Mouse (Mus musculus) bone marrow macrophage, adult 2 months (primary cell): ENCODE results near the gene Slc25a33. TPM values are rescaled to one million over a fixed set of nuclear protein-coding genes. Genes with fewer than 3 reads are reported as not detected.

Experiments
- H3K27ac ChIP-seq: 2 replicates; pipeline ENCODE4 v1.5.1; 2012; ENCODE audit warnings: low read depth, low read length; ENCODE audit not compliant: insufficient read depth
- H3K4me1 ChIP-seq: 2 replicates; pipeline ENCODE4 v1.6.1; 2012; ENCODE audit warnings: low read length; ENCODE audit not compliant: control insufficient read depth, insufficient read depth
- H3K4me3 ChIP-seq: 2 replicates; pipeline ENCODE4 v1.5.1; 2012; ENCODE audit warnings: mild to moderate bottlenecking, low read length, moderate library complexity; ENCODE audit not compliant: insufficient read depth
- CTCF ChIP-seq: IDR thresholded peaks from 2 replicates; pipeline ENCODE4 v1.5.1; 2012; ENCODE audit warnings: low read depth, mild to moderate bottlenecking, low read length, moderate library complexity
- POLR2A ChIP-seq: IDR thresholded peaks from 2 replicates; pipeline ENCODE4 v1.6.1; 2012; ENCODE audit warnings: mild to moderate bottlenecking, low read depth, low read length, borderline replicate concordance
- polyA plus RNA-seq: library from polyadenylated mRNA; stranded (reverse); fragments of >200 nt; gene quantifications from 2 replicates; pipeline ENCODE4 v1.2.4, GENCODE M21; 2012; ENCODE audit not compliant: missing spikeins, insufficient read depth, insufficient read length

Gene Slc25a33
- polyA plus RNA-seq, 1 experiment = 3.1 TPM

DNA sequence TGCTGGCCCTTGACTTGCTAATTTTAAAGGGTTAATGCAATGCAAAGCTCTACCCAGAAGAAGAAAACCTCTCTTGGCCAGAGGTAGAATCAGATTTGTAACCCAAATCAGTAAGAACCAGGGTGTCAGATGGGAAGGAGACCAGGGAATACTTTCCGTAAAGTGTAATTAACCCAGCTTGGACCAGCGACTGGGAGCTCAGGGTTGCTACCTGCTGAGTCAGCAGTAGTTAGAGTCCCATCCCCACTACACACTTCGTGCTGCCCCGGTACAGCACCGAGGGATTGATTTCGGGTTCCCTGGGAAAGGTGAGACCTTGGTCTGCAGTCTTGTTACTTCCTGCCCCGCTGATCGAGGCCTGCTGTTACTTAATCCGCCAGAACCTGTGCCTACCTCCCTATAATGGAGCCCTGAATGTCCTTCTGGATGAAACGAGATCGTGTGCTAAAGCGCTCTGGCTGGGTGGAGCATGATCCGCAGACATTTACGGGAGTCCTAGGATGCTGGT lies 34.0 kb upstream of the Slc25a33 start:
- peaks cover under 1% of the 10 kb centered on the region; the same call in 1 of the 2 replicates for H3K4me1 ChIP-seq
- TF ChIP-seq CTCF (no peak), POLR2A (no peak)
- H3K27ac ChIP-seq = no peak overlapping the region
- H3K4me3 ChIP-seq = no peak overlapping the region

DNA sequence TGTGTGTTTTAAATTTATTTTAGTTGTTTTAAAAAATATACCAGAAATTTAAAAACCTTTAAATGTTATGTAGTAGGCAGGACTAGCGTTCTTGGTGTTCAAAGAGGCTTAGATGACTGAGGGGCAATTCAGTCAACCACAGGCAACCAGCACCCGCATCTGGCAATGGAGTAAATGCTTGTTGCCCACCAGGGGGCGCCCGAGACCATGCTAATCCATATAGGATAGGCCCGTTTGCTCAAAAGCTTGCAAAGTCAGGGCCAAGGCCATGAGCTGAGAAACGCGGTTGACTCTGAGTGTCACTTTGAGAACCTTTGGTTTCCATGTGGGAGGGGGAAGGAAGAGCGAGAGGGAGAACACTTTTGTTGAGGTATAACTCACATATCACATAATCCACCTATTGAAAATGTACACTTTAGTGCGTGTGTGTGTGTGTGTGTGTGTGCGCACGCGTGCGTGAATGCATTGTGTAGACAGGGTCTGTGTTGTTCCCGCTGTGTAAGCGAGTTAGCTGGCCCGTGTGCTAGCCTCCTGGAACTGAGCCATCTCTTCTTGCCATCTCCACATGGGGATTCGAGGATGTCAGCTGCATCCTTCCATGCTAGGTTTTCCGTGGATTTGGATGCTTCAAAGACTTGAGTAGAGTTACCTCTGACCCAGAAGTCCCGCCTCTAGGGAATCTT lies 32.8 kb upstream of the Slc25a33 start:
- H3K27ac ChIP-seq = no peak overlapping the region
- no peaks in the 10 kb centered on the region for H3K4me1 ChIP-seq
- no peak overlapping the region for H3K4me3 ChIP-seq
- TF ChIP-seq POLR2A (no peak), CTCF (peak; percentile 89)

DNA sequence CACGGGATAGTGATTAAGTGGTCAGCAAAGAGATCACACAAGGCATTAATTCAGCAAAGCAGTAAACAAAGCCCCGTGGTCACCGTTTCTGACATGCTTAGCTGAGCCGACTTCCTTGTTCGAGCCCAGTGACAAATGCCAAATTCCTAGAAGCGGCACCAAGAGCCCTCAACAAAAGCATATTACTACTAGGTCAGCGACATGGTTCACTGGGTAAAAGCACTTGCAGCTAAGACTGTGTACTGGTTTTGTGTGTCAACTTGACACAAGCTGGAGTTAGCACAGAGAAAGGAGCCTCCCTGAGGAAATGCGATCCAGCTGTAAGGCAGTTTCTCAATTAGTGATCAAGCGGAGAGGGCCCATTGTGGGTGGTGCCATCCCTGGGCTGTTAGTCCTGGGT lies 28.2 kb upstream of the Slc25a33 start:
- no peak overlapping the region for H3K4me3 ChIP-seq
- no peaks in the 10 kb centered on the region for H3K4me1 ChIP-seq
- no peak overlapping the region for H3K27ac ChIP-seq
- no peak for TF ChIP-seq POLR2A
- no peak for TF ChIP-seq CTCF

DNA sequence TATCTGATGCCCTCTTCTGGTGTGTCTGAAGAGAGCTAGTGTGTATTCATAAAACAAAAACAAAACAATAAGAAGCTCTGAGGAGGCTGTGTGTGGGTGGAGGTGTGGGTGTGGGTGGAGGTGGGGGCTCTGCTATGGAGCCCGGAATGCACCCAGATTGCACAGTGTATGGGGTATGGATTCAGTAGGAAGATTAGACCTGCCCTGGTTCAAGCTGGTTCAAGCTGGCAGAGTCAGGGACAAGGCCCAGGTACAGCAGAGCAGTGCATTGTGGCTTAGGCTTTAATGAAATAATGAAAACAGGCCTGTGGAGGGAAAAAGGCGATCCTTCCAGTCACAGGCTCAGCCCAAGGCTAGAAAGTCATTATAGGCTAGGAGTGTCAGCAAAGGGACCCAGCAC lies 26.5 kb upstream of the Slc25a33 start:
- Histone ChIP-seq H3K4me1 (no peaks in the 10 kb centered on the region), H3K27ac (no peak overlapping the region), H3K4me3 (no peak overlapping the region)
- TF ChIP-seq POLR2A (no peak), CTCF (no peak)

DNA sequence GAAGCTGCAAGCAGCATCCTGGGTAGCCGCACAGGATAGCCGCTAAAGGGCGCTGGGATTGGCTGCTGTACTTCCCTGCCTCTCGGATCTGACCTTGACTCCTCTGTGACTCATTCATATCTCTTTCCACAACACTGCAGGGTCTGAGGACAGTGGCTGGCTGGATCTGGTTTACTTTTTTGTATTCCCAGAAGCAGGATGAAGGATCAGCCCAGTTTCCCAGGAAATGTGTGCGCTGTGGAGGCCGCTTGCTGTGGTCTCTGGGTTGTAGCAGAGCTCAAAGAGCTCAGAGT lies 26.0 kb upstream of the Slc25a33 start:
- Histone ChIP-seq H3K4me1 (no peaks in the 10 kb centered on the region), H3K27ac (no peak overlapping the region), H3K4me3 (no peak overlapping the region)
- TF ChIP-seq CTCF (no peak), POLR2A (no peak)

DNA sequence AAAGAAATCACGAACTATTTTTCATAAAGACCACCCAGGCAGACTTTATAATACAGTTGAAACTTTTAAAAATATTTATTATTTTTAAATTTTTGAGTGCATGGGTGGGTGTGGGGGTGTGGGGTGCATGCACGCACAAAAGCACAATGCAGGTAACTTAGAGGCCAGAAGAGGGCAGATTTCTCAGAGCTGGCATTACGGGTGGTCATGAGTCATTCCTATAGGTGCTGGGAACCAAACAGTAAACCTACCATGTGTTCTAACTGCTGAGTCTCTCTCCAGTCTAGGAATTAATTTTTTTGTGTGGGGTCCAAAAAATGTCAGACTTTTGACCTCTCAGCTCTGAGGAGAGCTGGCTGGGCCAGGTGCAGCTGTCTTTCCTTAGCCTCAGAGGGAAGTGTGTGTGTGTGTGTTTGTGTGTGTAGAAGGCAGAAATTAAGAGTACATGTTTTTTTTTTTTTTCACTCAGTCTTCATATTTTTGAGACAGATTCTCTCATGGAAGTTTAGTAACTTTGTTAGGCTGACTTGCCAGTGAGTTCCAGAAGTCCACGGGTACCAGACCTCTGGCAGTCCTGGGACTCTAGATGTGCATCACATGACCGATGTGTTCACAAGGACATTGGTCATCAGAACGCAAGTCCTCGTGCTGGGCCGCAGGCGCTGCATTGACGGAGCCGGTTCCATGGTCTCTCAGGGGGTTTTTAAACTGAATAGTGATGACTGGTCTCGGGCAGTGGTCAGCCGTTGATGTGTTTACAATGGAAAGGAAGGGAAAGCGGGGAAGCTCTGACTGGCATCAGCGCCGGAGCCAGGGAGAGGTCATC lies 25.5 kb upstream of the Slc25a33 start:
- Histone ChIP-seq H3K4me1 (no peaks in the 10 kb centered on the region), H3K27ac (no peak overlapping the region), H3K4me3 (no peak overlapping the region)
- TF ChIP-seq CTCF (no peak), POLR2A (no peak)

DNA sequence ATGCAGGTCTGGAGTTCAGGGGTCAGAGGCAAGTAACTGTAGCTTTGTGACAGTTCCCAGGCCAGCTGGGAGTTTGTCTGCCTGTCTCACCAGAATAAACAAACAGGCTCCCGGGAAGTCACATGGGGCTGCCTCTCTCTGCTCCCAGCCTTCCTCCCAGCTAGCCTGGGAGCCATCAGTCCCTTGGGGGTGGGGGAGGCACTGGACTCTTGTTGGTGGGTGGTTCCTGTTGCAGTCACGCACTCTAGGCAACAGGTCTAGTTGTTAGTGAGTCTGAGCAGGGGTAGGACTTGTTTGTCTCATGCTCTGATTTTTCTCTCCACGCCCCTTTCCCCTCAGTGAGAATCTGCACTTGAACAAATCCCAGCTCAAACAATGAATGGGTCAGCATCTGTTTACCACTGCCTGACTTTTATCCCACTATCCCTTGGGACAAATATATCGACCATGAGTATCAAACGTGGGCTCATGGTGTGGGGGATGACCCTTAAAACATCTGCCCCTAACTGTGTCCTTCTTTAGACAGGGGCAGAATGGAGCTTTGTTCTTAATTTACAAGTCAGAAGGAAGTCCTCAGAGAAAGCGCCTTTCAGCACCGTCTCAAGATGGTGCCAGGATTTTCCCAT lies 24.7 kb upstream of the Slc25a33 start:
- H3K4me3 ChIP-seq = no peak overlapping the region
- TF ChIP-seq POLR2A = no peak
- H3K27ac ChIP-seq = no peak overlapping the region
- no peaks in the 10 kb centered on the region for H3K4me1 ChIP-seq

DNA sequence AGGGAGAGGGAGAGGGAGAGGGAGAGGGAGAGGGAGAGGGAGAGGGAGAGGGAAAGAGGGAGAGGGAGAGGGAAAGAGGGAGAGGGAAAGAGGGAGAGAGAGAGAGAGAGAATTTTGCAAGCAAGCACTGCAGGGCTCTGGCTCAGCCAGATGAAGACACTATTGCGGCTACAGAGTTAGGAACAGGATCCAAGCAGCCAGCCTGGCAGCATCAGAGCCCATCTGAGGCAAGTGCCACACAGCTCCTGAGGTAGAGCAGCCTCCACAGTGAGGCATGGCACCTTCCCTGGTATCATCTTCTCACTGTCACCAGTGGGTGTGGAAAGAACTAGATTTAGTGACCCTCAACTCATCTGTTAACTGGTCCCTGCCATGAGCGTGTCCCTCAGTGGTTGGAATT lies 24.0 kb upstream of the Slc25a33 start:
- no peak overlapping the region for H3K27ac ChIP-seq
- no peak for TF ChIP-seq POLR2A
- H3K4me1 ChIP-seq = no peaks in the 10 kb centered on the region
- no peak overlapping the region for H3K4me3 ChIP-seq

DNA sequence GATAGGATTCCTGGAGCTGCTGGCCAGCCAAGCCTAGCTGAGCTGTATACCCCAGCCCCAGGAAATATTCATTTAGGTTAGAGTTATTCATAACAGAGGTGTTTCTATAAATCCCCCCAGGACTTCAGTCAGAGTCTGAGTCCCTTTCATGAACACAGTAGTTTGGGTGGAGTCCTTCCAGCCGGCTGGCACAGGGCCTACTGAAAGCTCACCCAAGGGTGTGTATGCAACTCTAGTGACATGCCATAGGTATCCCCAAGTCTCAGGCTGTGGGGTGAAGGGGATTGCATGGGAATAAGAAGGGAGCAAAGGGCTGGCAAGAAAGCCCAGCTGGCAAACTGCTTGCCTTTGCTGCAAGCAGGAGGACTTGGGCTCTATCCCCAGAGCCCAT lies 23.1 kb upstream of the Slc25a33 start:
- no peak for TF ChIP-seq POLR2A
- peaks cover 4% of the 10 kb centered on the region for H3K4me1 ChIP-seq
- H3K4me3 ChIP-seq = no peak overlapping the region
- H3K27ac ChIP-seq = no peak overlapping the region

DNA sequence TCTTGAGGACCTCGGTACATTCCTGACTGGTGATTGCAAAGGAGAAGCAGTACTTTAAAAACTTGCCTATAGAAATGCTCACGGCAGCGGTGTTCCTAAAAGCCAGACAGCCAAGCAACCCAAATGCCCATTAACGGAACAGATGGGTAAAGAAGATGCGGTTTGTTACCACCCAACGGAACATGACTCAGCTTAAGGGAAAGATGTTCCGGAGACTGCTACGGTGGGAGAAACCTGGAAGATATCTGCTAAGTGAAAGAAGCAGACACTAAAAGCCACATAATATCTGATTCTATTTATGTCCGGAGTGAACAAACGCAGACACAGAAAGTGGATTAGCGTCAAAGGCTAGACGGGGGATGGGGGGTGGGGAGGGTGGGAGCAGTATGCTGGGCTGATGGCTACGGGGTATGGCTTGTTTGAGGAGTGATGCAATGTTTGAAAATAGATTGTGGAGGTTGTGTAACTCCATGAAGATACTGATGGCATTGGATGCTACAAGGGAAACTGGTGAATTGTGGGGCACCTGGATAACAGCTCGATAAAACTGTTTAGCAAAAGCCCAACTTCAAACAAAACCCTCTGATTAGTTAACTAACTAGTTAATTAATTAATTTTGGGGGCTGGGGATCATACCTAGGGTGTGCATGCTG lies 22.6 kb upstream of the Slc25a33 start:
- TF ChIP-seq CTCF (no peak), POLR2A (no peak)
- H3K27ac ChIP-seq = no peak overlapping the region
- H3K4me3 ChIP-seq = no peak overlapping the region
- H3K4me1 ChIP-seq = peaks cover 10% of the 10 kb centered on the region
